Mouse (Mus musculus) forebrain, embryonic 14.5 days (tissue): ENCODE results near the gene Ush2a. TPM values are rescaled to one million over a fixed set of nuclear protein-coding genes. Genes with fewer than 3 reads are reported as not detected.

Experiments used
- ATAC-seq: fragments of 200-750 bp; cut with Nextera tagmentation; 2 replicates; pipeline ENCODE4 v1.8.0; 2017; ENCODE audit warnings: mild to moderate bottlenecking, moderate library complexity
- DNase-seq: peaks from one replicate; pipeline ENCODE4 v3.0.0-alpha.2; 2015; ENCODE audit warnings: low spot score
- H3K27ac ChIP-seq: fragments of 300-500 bp; sonication (generic); 2 replicates; pipeline ENCODE4 v1.5.1; 2014; ENCODE audit warnings: low read depth, mild to moderate bottlenecking, control low read depth, low read length, moderate library complexity
- H3K27me3 ChIP-seq: fragments of 300-500 bp; sonication (generic); replicated peaks from 2 replicates; pipeline ENCODE4 v1.6.1; 2014; ENCODE audit warnings: low read length, control low read depth, mixed read lengths; ENCODE audit not compliant: control insufficient read depth, insufficient read depth
- H3K36me3 ChIP-seq: fragments of 300-500 bp; sonication (generic); 2 replicates; pipeline ENCODE4 v1.6.1; 2014; ENCODE audit warnings: low read length, control low read depth; ENCODE audit not compliant: control insufficient read depth, insufficient read depth
- H3K4me1 ChIP-seq: fragments of 300-500 bp; sonication (generic); 2 replicates; pipeline ENCODE4 v1.6.1; 2014; ENCODE audit warnings: antibody characterized with exemption, low read length, control low read depth; ENCODE audit not compliant: control insufficient read depth, insufficient read depth
- H3K4me2 ChIP-seq: fragments of 300-500 bp; sonication (generic); 2 replicates; pipeline ENCODE4 v1.6.1; 2014; ENCODE audit warnings: mild to moderate bottlenecking, control low read depth, low read length
- H3K4me3 ChIP-seq: fragments of 300-500 bp; sonication (generic); 2 replicates; pipeline ENCODE4 v1.5.1; 2014; ENCODE audit warnings: low read depth, low read length, control low read depth
- H3K9ac ChIP-seq: fragments of 300-500 bp; sonication (generic); 2 replicates; pipeline ENCODE4 v1.6.1; 2014; ENCODE audit warnings: mild to moderate bottlenecking, low read length, control low read depth, moderate library complexity
- H3K9me3 ChIP-seq: fragments of 300-500 bp; sonication (generic); replicated peaks from 2 replicates; pipeline ENCODE4 v1.6.1; 2016; ENCODE audit warnings: low read length, control low read depth, mixed read lengths; ENCODE audit not compliant: control insufficient read depth
- WGBS: fragments of 180-500 bp; shearing (Covaris S2); extraction: QIAGEN DNeasy Blood & Tissue Kit; methylation state at CpG from one replicate; pipeline ENCODE4 v1.1.7; 2014; 5-methylcytosine and 5-hydroxymethylcytosine counted together
- polyA plus RNA-seq: library from polyadenylated mRNA; unstranded; fragments of >200 nt; fragmentation: Nextera tagmentation; extraction: Ambion mirVana; gene quantifications from 2 replicates; pipeline ENCODE4 v1.2.1, GENCODE M21; 2014

Gene Ush2a
- polyA plus RNA-seq, 1 experiment from 2014 or later = 0.30 TPM

DNA sequence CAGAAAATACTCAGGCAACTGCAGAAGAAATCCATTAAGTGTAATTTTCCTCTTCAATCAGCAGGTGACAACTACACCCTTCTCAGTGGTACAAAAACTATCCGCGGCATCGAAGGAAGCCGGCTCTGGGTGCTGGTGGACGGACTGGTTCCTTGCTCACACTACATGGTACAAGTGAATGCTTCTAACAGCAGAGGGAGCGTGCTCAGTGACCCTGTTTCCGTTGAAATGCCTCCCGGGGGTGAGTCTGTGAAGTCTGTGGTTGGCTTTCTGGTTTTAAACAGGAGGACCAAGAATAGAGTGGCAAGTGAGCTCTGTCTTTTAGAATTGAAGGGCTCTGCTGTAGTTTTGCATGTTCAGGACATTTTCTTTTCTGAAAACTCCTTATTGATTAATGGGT is 416.4 kb downstream of the Ush2a start:
- Histone ChIP-seq H3K27me3 (no peaks in the 10 kb centered on the region), H3K36me3 (no peaks in the 10 kb centered on the region), H3K9ac (no peak overlapping the region), H3K4me1 (no peaks in the 10 kb centered on the region), H3K4me3 (no peak overlapping the region), H3K27ac (no peak overlapping the region), H3K9me3 (no peaks in the 10 kb centered on the region), H3K4me2 (no peak overlapping the region)
- no peak for ATAC-seq
- DNase-seq = no peak
- WGBS = 71% methylated on average over 8 of the region's 8 CpGs

DNA sequence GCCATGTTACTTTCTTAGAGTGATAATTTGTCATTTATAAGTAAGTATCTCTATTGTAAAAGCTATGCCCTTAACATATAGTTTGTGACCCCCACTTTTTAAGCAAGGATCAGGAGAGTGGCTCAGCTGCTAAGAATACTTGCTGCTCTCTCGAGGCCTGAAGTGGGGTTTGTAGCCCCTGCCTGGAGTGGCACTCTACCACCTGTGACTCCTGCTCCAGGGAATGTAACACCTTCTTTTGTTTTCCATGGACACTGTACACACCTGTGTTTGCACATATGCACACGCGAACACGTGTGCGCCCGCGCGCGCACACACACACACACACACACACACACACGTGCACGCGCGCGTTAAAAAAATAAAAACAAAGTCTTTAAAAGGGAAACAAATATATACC is 424.5 kb downstream of the Ush2a start:
- Histone ChIP-seq H3K9ac (no peak overlapping the region), H3K4me2 (no peak overlapping the region), H3K27me3 (no peaks in the 10 kb centered on the region), H3K9me3 (no peaks in the 10 kb centered on the region; the same call in 1 of the 2 replicates), H3K4me1 (no peaks in the 10 kb centered on the region), H3K36me3 (no peaks in the 10 kb centered on the region), H3K4me3 (no peak overlapping the region), H3K27ac (no peak overlapping the region)
- ATAC-seq (no peak), DNase-seq (no peak)
- 97% methylated on average over 14 of the region's 14 CpGs for WGBS

DNA sequence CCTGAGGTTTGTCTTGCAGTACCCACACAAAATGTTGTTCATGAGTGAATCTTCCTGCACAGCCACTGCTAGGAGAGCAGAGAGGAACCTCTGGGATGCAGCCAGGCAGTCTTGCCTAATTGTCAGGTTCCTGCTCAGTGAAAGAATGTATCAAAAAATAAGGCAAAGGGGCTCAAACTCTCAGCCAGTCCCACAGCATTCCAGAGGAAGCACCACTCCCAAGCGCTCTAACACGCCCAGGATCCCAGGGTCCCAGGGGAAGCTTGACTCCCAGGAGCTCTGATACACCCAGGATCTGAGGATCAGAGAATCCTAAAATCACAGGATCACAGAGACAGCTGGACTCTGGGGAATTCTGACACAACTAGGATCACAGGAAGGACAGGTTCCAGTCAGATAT is 434.5 kb downstream of the Ush2a start:
- ATAC-seq = no peak

DNA sequence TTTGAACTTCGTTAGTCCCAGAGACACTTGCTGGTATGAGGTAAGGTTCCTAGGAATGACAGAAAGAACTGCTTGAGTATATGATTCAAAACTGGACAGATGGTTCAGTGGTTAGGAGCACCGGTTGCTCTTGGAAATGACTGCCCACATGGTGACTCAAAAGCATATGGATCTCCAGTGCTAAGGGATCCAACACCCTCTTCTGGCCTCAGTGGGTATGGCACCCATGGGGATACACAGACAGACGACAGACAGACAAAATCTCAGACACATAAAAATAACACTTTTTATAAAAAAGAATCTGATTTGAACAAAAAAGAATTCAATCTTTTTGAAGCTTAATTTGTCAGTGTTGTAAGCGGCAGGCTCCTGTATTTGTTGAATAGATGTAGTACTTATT is 446.4 kb downstream of the Ush2a start:
- ATAC-seq (no peak), DNase-seq (no peak)
- Histone ChIP-seq H3K27me3 (no peaks in the 10 kb centered on the region), H3K4me2 (no peak overlapping the region), H3K4me1 (no peaks in the 10 kb centered on the region), H3K9me3 (no peaks in the 10 kb centered on the region), H3K36me3 (no peaks in the 10 kb centered on the region), H3K27ac (no peak overlapping the region), H3K9ac (no peak overlapping the region), H3K4me3 (no peak overlapping the region)
- WGBS = 89% methylated on average over 4 of the region's 4 CpGs

More for the DNA sequence above, 434.5 kb downstream of the Ush2a start:
- Histone ChIP-seq H3K9ac (no peak overlapping the region), H3K36me3 (no peaks in the 10 kb centered on the region), H3K4me3 (no peak overlapping the region), H3K27ac (no peak overlapping the region), H3K4me1 (no peaks in the 10 kb centered on the region), H3K27me3 (no peaks in the 10 kb centered on the region), H3K4me2 (no peak overlapping the region), H3K9me3 (no peaks in the 10 kb centered on the region; the same call in 1 of the 2 replicates)
- WGBS = 94% methylated on average over 2 of the region's 2 CpGs
- no peak for DNase-seq

DNA sequence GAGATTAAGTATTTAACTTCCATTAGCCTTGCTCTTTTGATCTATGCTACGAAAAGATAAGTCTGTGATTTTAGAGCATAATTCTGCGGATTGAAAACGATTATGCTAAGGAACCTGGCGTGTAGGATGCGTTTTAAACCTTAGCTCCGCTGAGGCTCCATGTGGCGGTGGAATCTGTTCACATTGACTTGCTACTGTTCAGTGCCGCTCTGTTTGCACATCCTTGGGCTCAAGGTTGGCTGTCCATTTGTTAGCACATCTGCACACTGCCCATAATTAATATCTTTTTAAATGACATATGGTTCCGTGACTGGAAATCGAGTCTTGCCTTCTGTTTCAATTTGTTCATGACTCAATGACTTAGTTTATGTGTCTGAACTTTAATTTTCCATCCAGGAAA is 446.9 kb downstream of the Ush2a start:
- H3K27me3 ChIP-seq = no peaks in the 10 kb centered on the region
- H3K4me3 ChIP-seq = no peak overlapping the region
- H3K36me3 ChIP-seq = no peaks in the 10 kb centered on the region
- H3K4me2 ChIP-seq = no peak overlapping the region
- H3K4me1 ChIP-seq = no peaks in the 10 kb centered on the region
- ATAC-seq (no peak), DNase-seq (no peak)
- WGBS = 89% methylated on average over 10 of the region's 10 CpGs
- no peak overlapping the region for H3K27ac ChIP-seq
- H3K9me3 ChIP-seq = no peaks in the 10 kb centered on the region
- H3K9ac ChIP-seq = no peak overlapping the region

DNA sequence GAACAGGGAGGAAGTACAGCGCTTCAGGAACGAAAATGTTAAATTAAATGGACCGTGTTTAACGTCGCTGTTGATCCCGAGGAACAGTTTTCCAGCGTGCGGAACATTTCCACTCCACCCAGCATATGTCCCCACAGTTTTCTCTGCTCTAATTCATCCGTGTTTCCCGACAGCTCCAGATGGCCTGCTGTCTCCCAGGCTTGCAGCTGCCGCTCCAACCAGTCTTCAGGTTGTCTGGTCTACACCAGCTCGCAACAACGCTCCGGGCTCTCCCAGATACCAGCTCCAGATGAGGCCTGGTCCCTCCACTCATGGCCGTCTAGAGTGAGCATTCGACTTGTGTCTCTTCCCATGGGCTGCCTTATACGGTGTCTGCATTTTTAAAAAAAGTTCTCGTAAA is 452.3 kb downstream of the Ush2a start:
- DNase-seq (peak; percentile 34), ATAC-seq (peak; percentile 42; the same call in 1 of the 2 replicates)
- no peak overlapping the region for H3K4me3 ChIP-seq

DNA sequence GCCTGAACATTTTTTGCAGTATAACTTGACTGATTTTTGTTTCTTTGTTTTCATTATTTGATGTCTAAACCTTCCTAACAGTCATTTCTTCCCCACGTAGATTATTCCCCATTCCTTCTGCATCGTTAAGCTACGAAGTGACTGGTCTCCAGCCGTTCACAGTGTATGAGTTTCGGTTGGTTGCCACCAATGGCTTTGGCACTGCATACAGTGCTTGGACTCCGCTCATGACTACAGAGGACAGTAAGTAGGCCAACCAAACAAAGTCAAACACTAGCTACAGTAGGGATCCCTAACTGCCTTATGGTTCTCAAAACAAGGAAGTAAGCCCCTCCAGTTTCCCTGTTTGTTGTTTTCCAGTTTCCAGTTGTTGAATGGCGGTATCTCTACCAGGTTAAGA is 453.1 kb downstream of the Ush2a start:
- 76% methylated on average over 7 of the region's 7 CpGs for WGBS
- no peaks in the 10 kb centered on the region for H3K9me3 ChIP-seq
- no peaks in the 10 kb centered on the region for H3K36me3 ChIP-seq
- no peak for ATAC-seq
- no peaks in the 10 kb centered on the region for H3K27me3 ChIP-seq
- no peak overlapping the region for H3K9ac ChIP-seq
- no peak overlapping the region for H3K27ac ChIP-seq
- H3K4me3 ChIP-seq = no peak overlapping the region
- DNase-seq = no peak
- H3K4me1 ChIP-seq = no peaks in the 10 kb centered on the region
- no peak overlapping the region for H3K4me2 ChIP-seq

More for the DNA sequence above, 452.3 kb downstream of the Ush2a start:
- H3K9me3 ChIP-seq = no peaks in the 10 kb centered on the region
- WGBS = 74% methylated on average over 18 of the region's 18 CpGs
- no peak overlapping the region for H3K27ac ChIP-seq
- H3K27me3 ChIP-seq = no peaks in the 10 kb centered on the region
- no peaks in the 10 kb centered on the region for H3K4me1 ChIP-seq
- no peak overlapping the region for H3K4me2 ChIP-seq
- no peak overlapping the region for H3K9ac ChIP-seq
- no peaks in the 10 kb centered on the region for H3K36me3 ChIP-seq

DNA sequence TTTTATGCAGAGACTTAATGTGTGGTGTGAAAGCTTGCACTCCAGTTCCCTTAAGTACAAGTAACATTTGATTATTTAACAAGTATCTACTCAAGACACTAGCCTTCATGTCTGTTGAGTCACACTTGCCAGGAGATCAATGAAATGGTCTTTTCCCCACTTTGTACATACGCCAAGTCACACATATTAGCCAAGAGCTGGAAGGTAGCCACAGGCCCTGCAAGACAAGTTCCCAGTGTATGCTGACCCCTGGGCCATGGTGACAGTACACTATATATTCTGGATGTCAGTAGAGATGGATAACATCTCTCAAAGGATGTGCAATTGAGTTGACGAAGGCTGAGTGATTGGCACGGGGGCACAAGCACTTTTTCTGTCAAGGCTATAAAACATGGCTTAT is 455.1 kb downstream of the Ush2a start:
- H3K9ac ChIP-seq = no peak overlapping the region
- no peaks in the 10 kb centered on the region for H3K4me1 ChIP-seq
- H3K4me2 ChIP-seq = no peak overlapping the region
- no peak overlapping the region for H3K4me3 ChIP-seq
- no peak overlapping the region for H3K27ac ChIP-seq
- no peaks in the 10 kb centered on the region for H3K9me3 ChIP-seq
- 93% methylated on average over 3 of the region's 3 CpGs for WGBS
- H3K27me3 ChIP-seq = no peaks in the 10 kb centered on the region
- no peak for DNase-seq
- no peak for ATAC-seq
- no peaks in the 10 kb centered on the region for H3K36me3 ChIP-seq

DNA sequence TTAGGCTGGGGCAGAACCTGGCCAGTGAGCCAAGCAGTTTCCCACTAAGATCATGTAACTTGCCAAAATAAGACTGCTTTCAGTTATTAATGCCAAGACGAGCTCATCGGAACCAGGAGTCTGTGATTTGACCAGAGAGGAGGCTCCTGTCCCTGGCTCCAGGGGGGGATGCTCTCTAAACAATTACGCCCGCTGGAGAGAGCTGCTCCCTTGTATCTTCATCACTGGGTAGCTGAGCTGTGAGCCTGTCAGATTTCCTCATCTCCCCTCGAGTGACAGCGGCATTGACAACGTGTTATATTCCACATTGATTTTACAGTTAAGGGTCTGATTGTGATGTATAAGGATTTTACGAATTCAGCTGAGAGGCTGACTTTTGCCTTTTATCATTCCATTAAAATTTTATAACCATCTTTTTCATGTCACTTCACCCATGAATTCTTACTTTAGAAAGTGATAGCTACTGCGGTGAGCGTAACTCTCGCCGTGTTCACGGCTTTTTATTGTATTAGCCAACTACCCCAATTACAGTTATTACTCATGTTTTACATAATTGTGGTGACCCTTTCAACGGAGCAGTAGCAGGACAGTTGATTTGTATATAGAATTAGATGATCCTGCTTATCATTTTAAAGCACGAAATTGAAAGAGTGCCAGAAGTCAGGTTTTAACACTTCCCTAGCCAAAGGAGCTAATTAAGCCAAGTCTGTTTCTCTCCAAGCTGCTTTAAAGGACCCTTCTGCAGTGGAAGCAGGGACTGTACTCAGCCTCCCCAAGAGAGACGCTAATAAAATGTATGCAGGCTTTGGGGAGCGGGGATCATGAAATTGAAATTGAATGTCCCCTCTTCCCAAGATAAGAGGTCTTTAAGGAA is 463.5 kb downstream of the Ush2a start:
- DNase-seq (peak; percentile 56), ATAC-seq (no peak)
- H3K4me3 ChIP-seq = no peak overlapping the region
- peak overlapping the region; percentile 24 for H3K4me2 ChIP-seq
- H3K9me3 ChIP-seq = no peaks in the 10 kb centered on the region
- no peak overlapping the region for H3K27ac ChIP-seq
- no peak overlapping the region for H3K9ac ChIP-seq
- 61% methylated on average over 17 of the region's 17 CpGs for WGBS
- H3K27me3 ChIP-seq = no peaks in the 10 kb centered on the region
- H3K36me3 ChIP-seq = no peaks in the 10 kb centered on the region
- peaks cover 14% of the 10 kb centered on the region for H3K4me1 ChIP-seq
